Mouse (Mus musculus): ENCODE results near the gene Stat5a. TPM values are rescaled to one million over a fixed set of nuclear protein-coding genes. Genes with fewer than 3 reads are reported as not detected.

Stat5a gene
- total and polyA plus RNA-seq, 3 experiments, result 106 to 162 (median 157) TPM

DNA sequence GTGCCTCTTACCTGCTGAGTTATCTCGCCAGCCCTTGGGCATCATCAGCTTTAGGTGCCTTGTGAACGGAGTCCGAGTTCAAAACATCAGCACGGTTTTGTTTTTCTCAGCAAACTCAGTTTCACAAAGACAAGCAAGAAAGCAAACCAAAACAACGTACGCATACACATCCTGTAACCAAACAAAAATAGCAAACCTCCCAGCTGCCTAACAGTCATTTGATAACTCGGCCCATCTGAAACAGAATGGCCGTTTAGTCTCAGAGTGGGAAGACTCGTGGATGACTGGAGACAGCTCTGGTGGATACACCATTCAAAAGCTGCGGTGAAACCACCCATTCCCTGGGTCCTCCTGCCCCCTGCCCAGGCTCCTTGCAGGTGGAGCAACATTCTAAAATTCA is 27.8 kb upstream of the Stat5a start:
- H3K36me3 ChIP-seq (replicated peaks), result peaks cover 80% of the 10 kb centered on the region
- peaks cover 56% of the 10 kb centered on the region for H3K4me1 ChIP-seq (ENCODE audit: insufficient read depth, low read depth, low read length)
- DNase-seq (ENCODE audit: low spot score), result no peak
- no peak for ATAC-seq (ENCODE audit: extremely low read depth, insufficient number of reproducible peaks, low FRiP score, poor library complexity, severe bottlenecking)
- TF ChIP-seq CTCF (IDR thresholded peaks at IDR 0.05; ENCODE audit: low read depth, low read length), result no peak
- H3K4me3 ChIP-seq (ENCODE audit: low read depth, low read length), result no peak overlapping the region
- no peaks in the 10 kb centered on the region for H3K27me3 ChIP-seq (ENCODE audit: insufficient read depth, low read length)
- no peaks in the 10 kb centered on the region for H3K9me3 ChIP-seq (replicated peaks)

DNA sequence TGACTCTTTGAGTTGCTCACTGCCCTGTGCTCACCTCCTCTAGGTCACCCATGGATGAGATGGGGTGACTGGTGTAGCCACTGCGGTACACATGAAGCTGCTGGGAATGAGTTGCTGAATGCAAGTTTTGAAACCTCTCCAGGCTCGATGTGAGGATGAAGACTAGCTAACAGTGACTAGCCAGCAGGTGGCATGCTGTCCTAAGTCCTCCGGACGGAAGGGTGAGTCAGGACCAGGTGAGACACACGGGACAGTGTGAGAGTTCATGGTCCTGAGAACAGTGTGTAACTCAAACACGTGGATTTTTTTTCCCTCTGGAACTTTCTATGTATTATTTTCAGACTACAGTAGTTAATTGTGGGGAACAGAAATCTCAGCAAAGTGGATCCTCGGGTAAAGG is 25.7 kb upstream of the Stat5a start:
- TF ChIP-seq POLR2AphosphoS5 (IDR thresholded peaks at IDR 0.05; ENCODE audit: insufficient replicate concordance, low read depth, low read length) (no peak), CTCF (IDR thresholded peaks at IDR 0.05; ENCODE audit: low read depth, low read length) (no peak), GATA1 (IDR thresholded peaks at IDR 0.05; ENCODE audit: borderline replicate concordance, low read length) (no peak), GATA2 (IDR thresholded peaks at IDR 0.05; ENCODE audit: borderline replicate concordance, low read depth, low read length) (no peak), TAL1 (conservative IDR thresholded peaks at IDR 0.05; ENCODE audit: low read depth, low read length) (no peak)
- peaks cover 4% of the 10 kb centered on the region for H3K9me3 ChIP-seq (replicated peaks)
- no peaks in the 10 kb centered on the region for H3K27me3 ChIP-seq (ENCODE audit: insufficient read depth, low read length)
- H3K4me3 ChIP-seq (ENCODE audit: low read depth, low read length), result no peak overlapping the region
- ATAC-seq (ENCODE audit: extremely low read depth, insufficient number of reproducible peaks, low FRiP score, poor library complexity, severe bottlenecking) (no peak), DNase-seq (ENCODE audit: low spot score) (no peak)
- peaks cover 74% of the 10 kb centered on the region for H3K36me3 ChIP-seq (replicated peaks)
- H3K4me1 ChIP-seq (ENCODE audit: insufficient read depth, low read depth, low read length), result peaks cover 42% of the 10 kb centered on the region

DNA sequence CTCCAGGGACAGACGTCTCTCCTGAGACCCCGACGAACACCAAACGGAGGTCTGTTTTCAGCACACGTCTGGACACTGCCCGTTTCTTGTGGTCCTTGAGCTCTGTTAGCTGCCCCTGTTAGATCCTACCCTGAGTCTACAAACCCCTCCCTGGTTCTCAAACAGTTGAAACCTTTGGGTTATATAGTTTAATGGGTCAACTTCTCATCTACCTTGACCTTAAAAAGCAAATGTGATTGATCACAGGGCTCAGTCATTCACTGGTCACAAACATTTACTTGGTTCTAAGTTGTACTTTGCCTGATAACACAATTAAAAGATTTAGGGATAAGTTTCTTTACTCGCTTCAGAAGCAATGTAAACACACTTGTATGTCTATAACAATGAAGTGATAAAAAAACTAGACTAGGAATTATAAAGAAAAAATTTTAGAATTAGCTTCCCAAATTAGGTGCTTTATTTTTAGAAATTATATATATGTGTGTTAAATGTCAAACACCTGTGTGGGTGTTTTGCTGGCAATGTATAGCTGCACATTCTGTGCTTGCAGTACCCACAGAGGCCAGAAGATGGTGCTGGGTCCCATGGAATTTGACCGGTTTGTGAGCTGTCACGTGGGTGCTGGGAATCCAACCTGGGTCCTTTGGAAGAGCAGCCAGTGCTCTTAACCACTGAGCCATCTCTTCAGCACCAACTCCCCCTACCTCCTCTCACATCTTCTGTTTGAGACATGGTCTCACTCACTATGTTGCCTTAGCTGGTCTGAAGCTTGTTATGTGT is 22.0 kb upstream of the Stat5a start:
- no peak overlapping the region for H3K4me3 ChIP-seq (ENCODE audit: low read depth, low read length)

DNA sequence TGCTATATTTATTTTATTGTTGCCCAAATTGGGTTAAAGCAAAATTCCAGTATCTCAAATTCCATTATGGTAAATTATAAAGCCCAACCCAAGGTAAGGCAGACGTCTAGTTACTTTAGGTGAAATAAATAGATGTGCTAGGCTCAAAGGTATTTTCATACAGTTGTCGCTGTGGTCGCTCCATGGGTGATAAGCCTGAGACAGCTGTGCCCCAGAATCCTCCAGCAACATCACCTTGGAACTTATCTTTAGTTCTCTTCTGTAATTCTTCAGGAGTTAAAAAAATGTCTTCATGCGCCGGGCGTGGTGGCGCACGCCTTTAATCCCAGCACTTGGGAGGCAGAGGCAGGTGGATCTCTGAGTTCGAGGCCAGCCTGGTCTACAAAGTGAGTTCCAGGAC is 20.3 kb upstream of the Stat5a start:
- Histone ChIP-seq H3K36me3 (replicated peaks) (peaks cover 56% of the 10 kb centered on the region), H3K4me1 (ENCODE audit: insufficient read depth, low read depth, low read length) (peaks cover 40% of the 10 kb centered on the region), H3K9me3 (replicated peaks) (peaks cover 7% of the 10 kb centered on the region), H3K4me3 (ENCODE audit: low read depth, low read length) (no peak overlapping the region), H3K27me3 (ENCODE audit: insufficient read depth, low read length) (no peaks in the 10 kb centered on the region)
- no peak for DNase-seq (ENCODE audit: low spot score)
- ATAC-seq (ENCODE audit: extremely low read depth, insufficient number of reproducible peaks, low FRiP score, poor library complexity, severe bottlenecking), result no peak
- TF ChIP-seq TAL1 (conservative IDR thresholded peaks at IDR 0.05; ENCODE audit: low read depth, low read length) (no peak), CTCF (IDR thresholded peaks at IDR 0.05; ENCODE audit: low read depth, low read length) (no peak), POLR2AphosphoS5 (IDR thresholded peaks at IDR 0.05; ENCODE audit: insufficient replicate concordance, low read depth, low read length) (no peak), GATA1 (IDR thresholded peaks at IDR 0.05; ENCODE audit: borderline replicate concordance, low read length) (no peak), GATA2 (IDR thresholded peaks at IDR 0.05; ENCODE audit: borderline replicate concordance, low read depth, low read length) (no peak)

More for the DNA sequence above, 22.0 kb upstream of the Stat5a start:
- no peaks in the 10 kb centered on the region for H3K27me3 ChIP-seq (ENCODE audit: insufficient read depth, low read length)
- H3K36me3 ChIP-seq (replicated peaks), result peaks cover 60% of the 10 kb centered on the region
- DNase-seq (ENCODE audit: low spot score) (no peak), ATAC-seq (ENCODE audit: extremely low read depth, insufficient number of reproducible peaks, low FRiP score, poor library complexity, severe bottlenecking) (no peak)
- H3K4me1 ChIP-seq (ENCODE audit: insufficient read depth, low read depth, low read length), result peaks cover 40% of the 10 kb centered on the region
- TF ChIP-seq GATA2 (IDR thresholded peaks at IDR 0.05; ENCODE audit: borderline replicate concordance, low read depth, low read length) (no peak), POLR2AphosphoS5 (IDR thresholded peaks at IDR 0.05; ENCODE audit: insufficient replicate concordance, low read depth, low read length) (no peak), CTCF (IDR thresholded peaks at IDR 0.05; ENCODE audit: low read depth, low read length) (no peak), GATA1 (IDR thresholded peaks at IDR 0.05; ENCODE audit: borderline replicate concordance, low read length) (no peak), TAL1 (conservative IDR thresholded peaks at IDR 0.05; ENCODE audit: low read depth, low read length) (no peak)
- H3K9me3 ChIP-seq (replicated peaks), result peaks cover 7% of the 10 kb centered on the region

DNA sequence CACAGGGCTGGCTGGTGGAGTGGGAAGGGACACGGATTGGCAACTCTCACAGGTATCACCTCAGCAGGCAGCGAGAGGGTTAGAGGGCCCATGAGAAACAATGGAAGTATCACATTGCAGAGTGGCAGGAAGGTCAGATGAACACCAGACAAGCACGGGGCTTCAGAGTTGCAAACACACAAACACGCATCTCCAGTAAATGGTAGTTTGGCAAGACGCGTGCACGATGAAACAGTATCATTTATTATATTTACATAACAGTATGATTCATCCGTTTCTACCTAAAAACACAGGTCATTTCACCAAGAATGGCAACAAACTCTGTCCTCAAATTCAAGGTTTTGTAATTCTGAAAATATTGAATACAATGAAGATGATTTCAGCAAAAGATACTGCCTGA is 19.6 kb upstream of the Stat5a start:
- no peaks in the 10 kb centered on the region for H3K27me3 ChIP-seq (ENCODE audit: insufficient read depth, low read length)
- H3K4me1 ChIP-seq (ENCODE audit: insufficient read depth, low read depth, low read length), result peaks cover 45% of the 10 kb centered on the region
- peaks cover 57% of the 10 kb centered on the region for H3K36me3 ChIP-seq (replicated peaks)
- ATAC-seq (ENCODE audit: extremely low read depth, insufficient number of reproducible peaks, low FRiP score, poor library complexity, severe bottlenecking), result no peak
- peaks cover 7% of the 10 kb centered on the region for H3K9me3 ChIP-seq (replicated peaks)
- TF ChIP-seq TAL1 (conservative IDR thresholded peaks at IDR 0.05; ENCODE audit: low read depth, low read length), result no peak
- no peak for DNase-seq (ENCODE audit: low spot score)
- no peak overlapping the region for H3K4me3 ChIP-seq (ENCODE audit: low read depth, low read length)

DNA sequence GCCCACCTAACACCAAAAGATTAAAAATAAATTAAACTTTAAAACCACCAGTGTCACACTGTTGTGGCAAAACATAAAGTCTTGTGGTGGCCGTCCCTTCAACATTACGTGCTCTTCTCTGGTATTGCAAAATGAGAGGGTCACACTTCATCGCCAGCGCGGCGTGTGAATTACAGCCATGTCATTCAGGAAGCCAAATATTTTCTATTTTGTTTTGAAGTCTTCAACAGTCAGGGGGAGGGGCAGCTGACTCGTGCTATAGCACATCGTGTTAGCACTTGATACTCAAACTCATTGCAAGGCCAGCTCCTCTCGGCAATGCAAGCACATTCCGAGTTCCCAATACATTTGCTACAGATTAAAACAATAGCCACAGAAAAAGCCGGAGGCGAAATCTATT is 18.3 kb upstream of the Stat5a start:
- no peak for DNase-seq (ENCODE audit: low spot score)
- no peak for ATAC-seq (ENCODE audit: extremely low read depth, insufficient number of reproducible peaks, low FRiP score, poor library complexity, severe bottlenecking)

More for the DNA sequence above, 18.3 kb upstream of the Stat5a start:
- no peak for TF ChIP-seq POLR2AphosphoS5 (IDR thresholded peaks at IDR 0.05; ENCODE audit: insufficient replicate concordance, low read depth, low read length)
- no peak for TF ChIP-seq GATA1 (IDR thresholded peaks at IDR 0.05; ENCODE audit: borderline replicate concordance, low read length)
- TF ChIP-seq GATA2 (IDR thresholded peaks at IDR 0.05; ENCODE audit: borderline replicate concordance, low read depth, low read length), result no peak
- TF ChIP-seq CTCF (IDR thresholded peaks at IDR 0.05; ENCODE audit: low read depth, low read length), result no peak
- no peak for TF ChIP-seq TAL1 (conservative IDR thresholded peaks at IDR 0.05; ENCODE audit: low read depth, low read length)
- Histone ChIP-seq H3K4me1 (ENCODE audit: insufficient read depth, low read depth, low read length) (peaks cover 56% of the 10 kb centered on the region), H3K9me3 (replicated peaks) (peaks cover 7% of the 10 kb centered on the region), H3K27me3 (ENCODE audit: insufficient read depth, low read length) (no peaks in the 10 kb centered on the region), H3K4me3 (ENCODE audit: low read depth, low read length) (no peak overlapping the region), H3K36me3 (replicated peaks) (peaks cover 64% of the 10 kb centered on the region)

Measured in G1E (cell line).